Mouse (Mus musculus) gastrocnemius, adult 2 months (tissue): ENCODE results near the gene Cryaa. TPM values are rescaled to one million over a fixed set of nuclear protein-coding genes. Genes with fewer than 3 reads are reported as not detected.

Experiments
- DNase-seq: peaks from one replicate; pipeline ENCODE4 v3.0.0; 2022
- H3K27ac ChIP-seq: fragments of 200-600 bp; 2 replicates; pipeline ENCODE4 v1.8.1; 2022; ENCODE audit warnings: mild to moderate bottlenecking
- H3K4me3 ChIP-seq: fragments of 200-600 bp; 2 replicates; pipeline ENCODE4 v1.8.1; 2022; ENCODE audit warnings: mild to moderate bottlenecking, moderate library complexity
- CTCF ChIP-seq: fragments of 200-600 bp; IDR thresholded peaks from 2 replicates; pipeline ENCODE4 v1.8.1; 2022; ENCODE audit warnings: antibody characterized with exemption, mild to moderate bottlenecking, moderate library complexity
- intact Hi-C: fragments of 180-260 bp; cut with DNase I; formaldehyde crosslinking; loops from one replicate; pipeline ENCODE4 v1.15.1; 2025
- long read RNA-seq, 2 experiments: library from polyadenylated mRNA; stranded (forward); transcript quantifications; one replicate each; pipeline ENCODE4 v2.0.0; 2021
- total RNA-seq, 2 experiments: library from RNA; stranded (reverse); gene quantifications; 2 replicates each; pipeline ENCODE4 v1.2.3; 2021

Cryaa gene
- total RNA-seq: not detected
- long read RNA-seq, experiment 1: 0 reads
- long read RNA-seq, experiment 2: 0 reads

- intact Hi-C loops: no loop called here
- no peak for DNase-seq
- TF ChIP-seq CTCF: no peak
- Histone ChIP-seq H3K27ac (no peak within 1 kb of the TSS), H3K4me3 (no peak within 1 kb of the TSS)
Measured at GRCm38 (mm10) chr17:31677507-31677906, at the start of gene Cryaa. TSS of gene Cryaa (plus strand) at chr17:31677807.

GRCm38 (mm10) chr17:31627961-31628360 is 49.6 kb upstream of the Cryaa start:
- no peak overlapping the region for H3K27ac ChIP-seq
- no peak for DNase-seq
- no peak overlapping the region for H3K4me3 ChIP-seq
- TF ChIP-seq CTCF: no peak
- intact Hi-C loops: no loop called here

GRCm38 (mm10) chr17:31631081-31631800 is 46.4 kb upstream of the Cryaa start:
- intact Hi-C loops: no loop called here
- TF ChIP-seq CTCF: no peak
- no peak overlapping the region for H3K27ac ChIP-seq
- H3K4me3 ChIP-seq: no peak overlapping the region
- no peak for DNase-seq

GRCm38 (mm10) chr17:31633007-31633406 is 44.6 kb upstream of the Cryaa start:
- intact Hi-C loops: no loop called here
- H3K4me3 ChIP-seq: no peak overlapping the region
- DNase-seq: no peak
- no peak for TF ChIP-seq CTCF
- H3K27ac ChIP-seq: no peak overlapping the region

GRCm38 (mm10) chr17:31634896-31635295 is 42.7 kb upstream of the Cryaa start:
- no peak for TF ChIP-seq CTCF
- intact Hi-C loops: no loop called here
- Histone ChIP-seq H3K4me3 (no peak overlapping the region), H3K27ac (no peak overlapping the region)
- no peak for DNase-seq

- DNase-seq: no peak
- H3K27ac ChIP-seq: no peak overlapping the region
- intact Hi-C loops: no loop called here
- H3K4me3 ChIP-seq: no peak overlapping the region
- no peak for TF ChIP-seq CTCF
Measured at GRCm38 (mm10) chr17:31635781-31636180, 41.8 kb upstream of the Cryaa start.

GRCm38 (mm10) chr17:31636277-31636941 is 41.2 kb upstream of the Cryaa start:
- no peak for TF ChIP-seq CTCF
- H3K27ac ChIP-seq: peak overlapping the region; percentile 78
- H3K4me3 ChIP-seq: peak overlapping the region; percentile 77
- no peak for DNase-seq
- intact Hi-C loops: no loop called here

GRCm38 (mm10) chr17:31636942-31637811 is 40.4 kb upstream of the Cryaa start, which contains the start of gene Cbs:
TSS of gene Cbs (minus strand) at chr17:31637238.
- TF ChIP-seq CTCF: no peak
- intact Hi-C loops: no loop called here
- peak within 1 kb of the TSS; percentile 78 for H3K27ac ChIP-seq
- peak; percentile 91 for DNase-seq
- peak within 1 kb of the TSS; percentile 77 for H3K4me3 ChIP-seq

- intact Hi-C loops: no loop called here
- TF ChIP-seq CTCF: no peak
- peak overlapping the region; percentile 78; the same call in 1 of the 2 replicates for H3K27ac ChIP-seq
- no peak overlapping the region; the same call in 1 of the 2 replicates for H3K4me3 ChIP-seq
- DNase-seq: peak; percentile 46
Measured at GRCm38 (mm10) chr17:31637866-31638570, 39.6 kb upstream of the Cryaa start.

- H3K4me3 ChIP-seq: no peak overlapping the region
- intact Hi-C loops: no loop called here
- no peak for TF ChIP-seq CTCF
- H3K27ac ChIP-seq: no peak overlapping the region
- no peak for DNase-seq
Measured at GRCm38 (mm10) chr17:31639651-31640050, 38.0 kb upstream of the Cryaa start.

GRCm38 (mm10) chr17:31642331-31642730 is 35.3 kb upstream of the Cryaa start:
- intact Hi-C loops: no loop called here
- no peak for DNase-seq
- no peak for TF ChIP-seq CTCF
- Histone ChIP-seq H3K27ac (no peak overlapping the region), H3K4me3 (no peak overlapping the region)

- no peak for DNase-seq
- no peak for TF ChIP-seq CTCF
- Histone ChIP-seq H3K4me3 (no peak overlapping the region), H3K27ac (no peak overlapping the region)
- intact Hi-C loops: no loop called here
Measured at GRCm38 (mm10) chr17:31642913-31643312, 34.7 kb upstream of the Cryaa start.
